Mouse (Mus musculus) spleen, adult 2 months (tissue): Measurements from ENCODE around the gene Calm2. TPM values are rescaled to one million over a fixed set of nuclear protein-coding genes. Genes with fewer than 3 reads are reported as not detected.

Experiments
- DNase-seq, 2 experiments: peaks; one replicate each; pipeline versions ENCODE4 v3.0.0 to v3.0.0-alpha.2; 2012 to 2021; ENCODE audit warnings: low spot score in 2 of 2, low read depth in 1 of 2
- H3K27ac ChIP-seq: fragments of 200-500 bp; 2 replicates; pipeline ENCODE4 v1.5.1; 2012; ENCODE audit warnings: low read length, inconsistent platforms; ENCODE audit not compliant: insufficient read depth
- H3K27me3 ChIP-seq: fragments of 200-500 bp; 2 replicates; pipeline ENCODE4 v1.6.1; 2012; ENCODE audit warnings: mild to moderate bottlenecking, moderate library complexity, low read length, inconsistent platforms; ENCODE audit not compliant: control insufficient read depth, insufficient read depth
- H3K36me3 ChIP-seq: fragments of 200-500 bp; 2 replicates; pipeline ENCODE4 v1.6.1; 2012; ENCODE audit warnings: mild to moderate bottlenecking, low read length, inconsistent platforms; ENCODE audit not compliant: control insufficient read depth, insufficient read depth
- H3K4me1 ChIP-seq: fragments of 200-500 bp; 2 replicates; pipeline ENCODE4 v1.6.1; 2011; ENCODE audit warnings: inconsistent platforms; ENCODE audit not compliant: control insufficient read depth, insufficient read depth, insufficient read length
- H3K4me3 ChIP-seq: fragments of 200-500 bp; 2 replicates; pipeline ENCODE4 v1.5.1; 2011; ENCODE audit warnings: mild to moderate bottlenecking, inconsistent platforms; ENCODE audit not compliant: insufficient read depth, insufficient read length; ENCODE audit errors: extremely low read depth
- CTCF ChIP-seq: fragments of 200-500 bp; IDR thresholded peaks from 2 replicates; pipeline ENCODE4 v1.5.1; 2011; ENCODE audit warnings: mild to moderate bottlenecking, inconsistent platforms; ENCODE audit not compliant: insufficient read depth, insufficient read length, insufficient replicate concordance; ENCODE audit errors: extremely low read depth
- POLR2A ChIP-seq: fragments of 200-500 bp; IDR thresholded peaks from 2 replicates; pipeline ENCODE4 v1.6.1; 2011; ENCODE audit warnings: low read depth, low read length, inconsistent platforms
- WGBS: fragments of 180-500 bp; shearing (Covaris S2); methylation state at CpG from one replicate; pipeline ENCODE4 v1.1.7; 2018; 5-methylcytosine and 5-hydroxymethylcytosine counted together
- polyA plus RNA-seq: library from polyadenylated mRNA; depleted of rRNA; stranded (reverse); fragments of >200 nt; gene quantifications from 2 replicates; pipeline ENCODE4 v1.2.3, GENCODE M21; 2012

The Calm2 gene
- polyA plus RNA-seq, 1 experiment: 12.4 TPM

- H3K27ac ChIP-seq: no peak overlapping the region
- H3K27me3 ChIP-seq: no peaks in the 10 kb centered on the region
- WGBS: 82% methylated on average over 9 of the region's 9 CpGs
- H3K4me1 ChIP-seq: peaks cover 2% of the 10 kb centered on the region
- no peaks in the 10 kb centered on the region for H3K36me3 ChIP-seq
- no peak for TF ChIP-seq CTCF
- TF ChIP-seq POLR2A: no peak
- no peak for DNase-seq
- H3K4me3 ChIP-seq: no peak overlapping the region
Measured at GRCm38 (mm10) chr17:87448339-87448738, 1.6 kb upstream of the Calm2 start.

- no peaks in the 10 kb centered on the region for H3K36me3 ChIP-seq
- TF ChIP-seq POLR2A: no peak
- no peak for TF ChIP-seq CTCF
- H3K27ac ChIP-seq: peak overlapping the region; percentile 40; the same call in 1 of the 2 replicates
- no peak for DNase-seq
- WGBS: 52% methylated on average over 12 of the region's 12 CpGs
- H3K4me1 ChIP-seq: peaks cover 2% of the 10 kb centered on the region
- H3K27me3 ChIP-seq: no peaks in the 10 kb centered on the region
- peak overlapping the region; percentile 81 for H3K4me3 ChIP-seq
Measured at GRCm38 (mm10) chr17:87447612-87448200, 971 bp upstream of the Calm2 start.

DNA sequence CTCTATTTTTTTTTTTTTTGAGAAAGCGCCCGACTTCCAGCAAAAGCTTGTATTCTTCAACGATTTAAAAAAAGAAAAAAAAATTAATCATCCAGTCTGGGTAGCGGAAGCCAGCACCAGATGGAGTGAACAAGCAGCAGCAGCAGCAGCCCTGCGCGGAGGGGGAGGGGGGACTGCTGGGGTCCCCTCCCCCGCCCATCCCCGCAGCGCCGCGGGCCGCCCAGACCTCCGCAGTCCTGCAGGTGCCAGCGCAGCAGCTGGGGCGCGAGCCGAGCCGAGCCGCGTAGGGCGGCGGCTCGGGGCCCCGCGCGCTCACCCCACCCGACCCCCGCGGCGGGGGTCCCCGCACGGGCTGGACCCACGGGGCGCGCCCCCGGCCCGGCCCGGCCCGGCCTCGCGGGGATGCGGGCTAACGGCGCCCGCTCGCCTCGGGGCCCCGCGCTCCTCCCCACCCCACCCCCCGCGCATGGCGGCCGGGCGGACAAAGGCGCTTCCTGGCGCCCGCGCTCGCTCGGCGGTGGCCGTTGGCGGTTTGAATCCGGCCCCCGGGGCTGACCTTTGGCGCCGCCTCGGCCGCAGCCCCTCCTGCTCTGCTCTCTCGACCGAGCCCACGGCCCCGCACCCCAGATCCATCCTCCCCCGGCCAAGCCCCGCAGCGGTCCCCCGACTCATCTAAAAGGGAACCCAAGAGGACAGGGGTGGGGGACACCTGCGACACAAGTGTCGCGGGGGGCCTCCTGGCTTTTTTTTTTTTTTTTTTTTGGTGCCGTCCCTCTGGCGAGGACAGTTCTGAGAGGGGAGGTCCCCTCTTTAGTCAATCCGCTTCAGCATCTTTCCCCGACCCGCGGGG, 593 bp downstream of the Calm2 start:
- H3K36me3 ChIP-seq: peaks cover 3% of the 10 kb centered on the region
- 1% methylated on average over 73 of the region's 86 CpGs for WGBS
- peak overlapping the region; percentile 81 for H3K4me3 ChIP-seq
- H3K27me3 ChIP-seq: no peaks in the 10 kb centered on the region
- DNase-seq: peak in 1 of 2 experiments; percentile 64
- H3K27ac ChIP-seq: peak overlapping the region; percentile 94
- H3K4me1 ChIP-seq: peaks cover 2% of the 10 kb centered on the region
- TF ChIP-seq CTCF: no peak
- TF ChIP-seq POLR2A: no peak

GRCm38 (mm10) chr17:87445337-87445916, 1.3 kb downstream of the Calm2 start:
- Histone ChIP-seq H3K36me3 (peaks cover 3% of the 10 kb centered on the region), H3K27me3 (no peaks in the 10 kb centered on the region), H3K4me3 (peak overlapping the region; percentile 81), H3K27ac (peak overlapping the region; percentile 94; the same call in 1 of the 2 replicates), H3K4me1 (peaks cover 2% of the 10 kb centered on the region)
- 1% methylated on average over 13 of the region's 13 CpGs for WGBS
- no peak for DNase-seq
- no peak for TF ChIP-seq CTCF
- TF ChIP-seq POLR2A: no peak

GRCm38 (mm10) chr17:87444763-87445162, 2.0 kb downstream of the Calm2 start:
- Histone ChIP-seq H3K4me3 (no peak overlapping the region), H3K27me3 (no peaks in the 10 kb centered on the region), H3K27ac (no peak overlapping the region), H3K36me3 (peaks cover 3% of the 10 kb centered on the region), H3K4me1 (peaks cover 2% of the 10 kb centered on the region)
- 25% methylated on average over 4 of the region's 4 CpGs for WGBS
- no peak for DNase-seq
- TF ChIP-seq POLR2A: no peak
- TF ChIP-seq CTCF: no peak

DNA sequence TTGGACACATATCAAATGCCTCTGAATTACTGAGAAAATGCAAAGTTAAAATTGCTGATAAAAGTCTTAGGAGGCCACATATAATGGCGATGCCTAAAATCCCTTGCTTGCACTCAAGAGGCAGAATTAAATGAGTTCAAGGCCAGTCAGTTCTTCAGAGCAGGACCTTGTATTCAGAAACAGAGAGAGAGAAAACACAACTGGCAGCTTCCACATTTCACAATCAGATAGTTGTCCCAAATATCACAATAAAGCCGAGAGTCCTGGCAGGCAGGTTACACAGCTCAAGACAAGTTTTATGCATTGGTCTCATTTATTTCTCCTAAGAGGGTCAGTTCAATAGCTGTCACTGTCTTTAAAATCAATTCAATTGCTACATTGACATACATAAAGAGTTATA, 5.2 kb downstream of the Calm2 start:
- H3K4me3 ChIP-seq: no peak overlapping the region
- WGBS: 65% methylated on average over 2 of the region's 2 CpGs
- DNase-seq: no peak
- H3K27me3 ChIP-seq: no peaks in the 10 kb centered on the region
- no peak overlapping the region for H3K27ac ChIP-seq
- H3K4me1 ChIP-seq: peaks cover 2% of the 10 kb centered on the region
- peaks cover 3% of the 10 kb centered on the region for H3K36me3 ChIP-seq
- TF ChIP-seq CTCF (no peak), POLR2A (no peak)

DNA sequence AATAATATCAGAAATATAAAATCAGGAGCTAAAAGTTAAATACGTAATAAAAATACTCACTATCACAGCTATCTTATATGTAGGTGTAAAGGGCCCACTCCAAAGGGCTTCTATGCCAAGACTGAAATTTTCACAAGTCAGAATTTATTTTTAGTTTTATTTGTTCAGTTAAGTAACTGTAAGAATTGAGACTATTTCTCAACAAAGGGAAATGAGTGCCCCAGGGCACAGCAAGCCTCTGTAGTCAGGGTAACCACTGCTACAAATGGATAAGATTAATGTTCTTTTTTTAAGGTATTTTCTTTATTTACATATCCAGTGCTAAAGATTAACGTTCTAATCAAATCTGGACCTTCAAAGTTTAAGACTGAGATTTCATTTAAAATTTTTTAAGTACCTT, 7.3 kb downstream of the Calm2 start:
- 76% methylated on average over 2 of the region's 2 CpGs for WGBS
- Histone ChIP-seq H3K4me1 (peaks cover 2% of the 10 kb centered on the region), H3K27ac (no peak overlapping the region), H3K27me3 (no peaks in the 10 kb centered on the region), H3K36me3 (peaks cover 13% of the 10 kb centered on the region), H3K4me3 (no peak overlapping the region)
- DNase-seq: no peak
- TF ChIP-seq POLR2A (no peak), CTCF (no peak)
